Mouse (Mus musculus) cerebellum, adult 2 months (tissue): Measurements from ENCODE around the gene Ppp4r1.
A peak's percentile ranks its signal among the peaks of the same experiment; 100 is the strongest.

Experiments
- CTCF ChIP-seq: fragments of 200-500 bp; IDR thresholded peaks from 2 replicates; pipeline ENCODE4 v1.5.1; 2011; ENCODE audit warnings: low read depth, mild to moderate bottlenecking, control low read depth, low read length, moderate library complexity, borderline replicate concordance; ENCODE audit not compliant: insufficient read depth
- POLR2A ChIP-seq: fragments of 200-500 bp; IDR thresholded peaks from 2 replicates; pipeline ENCODE4 v1.6.1; 2011; ENCODE audit warnings: low read length, control low read depth, borderline replicate concordance; ENCODE audit not compliant: insufficient read depth

GRCm38 (mm10) chr17:65750301-65750700 is 32.1 kb upstream of the Ppp4r1 start:
- TF ChIP-seq CTCF (0 out of 2 replicates have a peak, but pooled peaks have one; percentile 20), POLR2A (no peak)
